Mouse (Mus musculus) T-helper 17 cell (primary cell): Measurements from ENCODE around the gene Aif1.

Experiments
- in situ Hi-C, 2 experiments: fragments of 300-600 bp; cut with MboI, MseI; formaldehyde crosslinking; loops; 1 replicate in 1 of 2; 2 replicates in 1 of 2; pipeline ENCODE4 v1.15.1; 2025; ENCODE audit warnings: high pct_unique_total_duplicates in 2 of 2

The Aif1 gene

DNA sequence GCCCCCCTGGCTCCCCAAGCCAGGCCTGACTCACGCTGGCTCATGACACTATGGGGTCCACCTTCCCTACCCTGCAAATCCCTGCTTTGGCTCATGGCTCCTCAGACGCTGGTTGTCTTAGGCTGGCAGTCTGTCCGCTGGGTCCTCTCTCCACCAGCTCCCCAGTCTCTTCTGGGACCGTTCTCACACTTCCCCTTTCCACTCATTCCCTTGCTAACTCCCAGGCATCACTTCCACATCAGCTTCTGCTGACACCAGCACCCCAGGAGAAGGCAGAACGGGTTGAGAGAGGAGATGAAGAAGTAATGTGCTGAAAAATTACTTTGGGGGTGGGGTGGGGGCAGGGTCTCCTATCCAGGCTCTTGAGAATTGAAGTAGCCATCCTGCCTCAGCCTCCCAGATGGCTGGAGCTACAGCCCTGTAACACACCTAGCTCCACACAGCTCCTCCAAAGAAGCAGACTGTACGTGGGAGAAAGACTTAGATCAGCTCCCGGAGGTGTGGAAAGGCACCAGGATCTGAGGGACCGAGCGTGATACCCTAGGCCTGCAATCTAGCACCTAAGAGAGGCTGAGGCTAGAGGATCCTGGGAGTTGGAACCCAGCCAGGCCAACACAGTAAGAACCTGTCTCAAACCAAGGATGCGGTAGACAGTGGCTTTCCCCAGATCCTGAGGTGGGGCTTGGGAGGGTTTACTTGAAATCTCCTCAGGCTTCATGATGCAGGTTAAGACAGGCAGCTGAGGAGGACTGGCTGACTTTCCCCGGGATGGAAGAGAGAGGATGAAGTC lies 3.2 kb downstream of the Aif1 start:
- in situ Hi-C loops, result loop anchor here (5.0 kb wide), 1 partner anchor 60 kb away; the partner anchor contains the start of gene Atp6v1g2 (in 2 of the 2)

DNA sequence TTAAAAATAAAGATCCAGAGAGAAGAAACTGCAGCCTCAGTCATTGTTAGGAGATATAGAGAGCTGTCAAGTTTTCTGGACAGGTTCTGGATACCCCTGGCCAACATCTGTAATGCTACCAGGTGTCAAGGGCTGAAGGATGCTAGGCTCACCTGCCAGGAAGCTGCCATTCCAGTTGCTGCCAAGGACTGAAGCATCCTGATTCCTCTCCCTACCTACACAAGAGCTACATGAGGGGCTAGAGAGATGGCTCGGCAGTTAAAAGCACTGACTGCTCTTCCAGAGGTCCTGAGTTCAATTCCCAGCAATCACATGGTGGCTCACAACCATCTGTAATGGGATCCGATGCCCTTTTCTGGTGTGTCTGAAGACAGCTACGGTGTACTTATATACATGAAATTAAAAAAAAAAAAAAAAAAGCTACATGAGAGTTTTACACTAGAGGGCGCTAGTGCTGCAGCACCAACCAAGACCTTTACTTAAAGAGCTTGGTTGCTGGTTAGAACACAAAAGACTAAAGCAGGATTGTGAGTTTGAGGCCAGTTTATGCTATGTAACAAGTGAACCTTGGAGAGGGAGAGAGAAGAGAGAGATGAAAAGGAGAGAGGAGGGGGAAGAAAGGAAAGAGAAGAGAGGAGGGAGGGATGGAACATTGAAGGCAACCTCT lies 7.2 kb downstream of the Aif1 start:
- in situ Hi-C loops, result no loop called here

DNA sequence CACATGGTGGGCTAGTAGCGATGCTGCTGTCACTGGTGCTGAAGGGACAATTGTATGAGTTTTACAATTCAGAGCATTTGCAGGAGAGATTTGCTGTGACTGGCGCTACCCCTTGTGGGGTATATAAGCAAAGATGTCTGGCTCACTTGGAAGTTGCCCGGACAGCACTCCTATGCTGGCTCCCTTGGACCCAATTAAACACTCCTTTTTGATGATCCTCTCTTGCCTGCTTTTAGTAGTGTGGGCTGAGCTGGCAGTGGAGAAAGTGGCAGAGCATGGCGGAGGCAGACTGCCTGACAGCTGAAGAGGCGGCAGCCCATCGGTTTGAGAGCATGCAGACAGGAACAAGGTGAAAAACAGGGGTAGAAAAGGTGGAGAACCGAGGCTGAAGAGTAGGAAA lies 8.1 kb downstream of the Aif1 start:
- in situ Hi-C loops, result no loop called here

DNA sequence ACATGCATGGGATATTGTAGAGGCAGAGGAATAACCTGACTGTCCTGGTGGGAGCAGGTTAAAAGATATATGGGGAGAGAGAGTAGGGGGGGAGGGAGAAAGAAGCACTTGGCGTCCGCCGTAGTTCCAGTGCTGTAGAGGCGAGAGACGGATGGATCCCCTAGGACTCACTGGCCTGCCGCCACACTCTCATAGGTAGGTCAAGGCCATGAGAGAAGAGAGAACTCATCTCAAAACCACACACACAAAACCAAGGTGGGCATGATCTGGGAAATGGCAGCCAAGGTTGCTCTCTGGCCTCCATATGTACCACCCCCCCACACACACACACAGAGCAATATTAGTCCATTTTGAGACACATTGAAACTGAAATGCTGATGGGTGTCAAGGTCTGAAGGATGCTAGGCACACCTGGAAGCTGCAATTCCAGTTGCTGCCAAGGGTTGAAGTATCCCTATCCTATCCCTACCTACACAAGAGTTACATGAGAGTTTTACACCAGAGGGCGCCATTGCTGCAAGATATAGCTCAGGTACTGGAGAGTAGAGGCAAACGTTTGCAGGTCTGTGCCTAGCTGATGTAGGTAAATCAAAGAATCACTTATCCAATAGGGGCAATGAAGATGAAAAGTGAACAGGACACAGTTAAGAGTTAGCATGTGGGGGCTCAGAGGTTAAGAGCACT lies 9.4 kb downstream of the Aif1 start:
- in situ Hi-C loops, result no loop called here

- in situ Hi-C loops, result no loop called here
Observed at GRCm38 (mm10) chr17:35165451-35166155, 10.3 kb downstream of the Aif1 start.

DNA sequence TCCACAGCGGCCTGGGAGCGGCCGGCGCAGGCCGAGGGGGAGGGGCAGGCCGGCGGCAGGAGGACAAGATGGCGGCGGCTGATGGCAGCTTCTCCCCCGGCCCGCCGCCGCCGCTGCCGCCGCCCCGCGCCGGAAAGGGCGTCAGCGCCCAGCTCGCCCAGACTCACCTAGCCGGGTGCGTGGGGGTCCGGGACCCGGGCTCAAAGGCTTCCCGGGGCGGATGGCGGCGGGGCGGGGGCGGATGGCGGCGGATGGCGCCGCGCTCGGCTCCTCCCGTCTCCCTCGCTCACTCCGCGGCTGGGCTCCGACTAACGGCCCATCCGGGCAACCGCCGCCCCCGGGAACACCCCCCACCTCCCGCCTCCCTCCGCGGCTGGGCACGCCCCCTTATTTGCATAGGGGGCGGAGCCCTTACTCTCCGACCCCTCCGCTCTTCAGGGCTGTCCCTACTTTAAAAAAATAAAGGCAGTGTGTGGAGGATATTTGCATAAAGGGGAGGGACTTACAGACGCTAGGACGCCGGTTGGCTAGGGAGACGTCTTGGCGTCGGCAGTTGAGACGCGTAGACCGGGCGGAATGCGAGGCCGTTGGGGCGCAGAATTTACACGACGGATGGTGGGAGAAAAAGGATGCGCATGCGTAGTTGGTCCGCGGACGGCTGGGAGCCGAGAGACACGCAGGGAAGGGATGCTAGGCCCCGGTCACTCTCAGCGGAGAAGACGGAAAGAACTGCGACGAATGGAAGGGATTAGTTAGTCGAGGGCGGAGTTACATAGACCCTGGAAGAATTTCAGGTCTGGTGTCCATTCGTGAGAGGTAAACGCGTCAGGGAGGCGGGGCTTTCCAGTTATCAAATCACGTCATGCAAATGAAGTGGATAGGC lies 11.1 kb downstream of the Aif1 start, which contains the start of gene Prrc2a:
TSS of gene Prrc2a (minus strand) at position 330 of the 883 bp plus-strand sequence.
- in situ Hi-C loops, result no loop called here

GRCm38 (mm10) chr17:35164218-35164567 lies 11.7 kb downstream of the Aif1 start:
- in situ Hi-C loops, result no loop called here

DNA sequence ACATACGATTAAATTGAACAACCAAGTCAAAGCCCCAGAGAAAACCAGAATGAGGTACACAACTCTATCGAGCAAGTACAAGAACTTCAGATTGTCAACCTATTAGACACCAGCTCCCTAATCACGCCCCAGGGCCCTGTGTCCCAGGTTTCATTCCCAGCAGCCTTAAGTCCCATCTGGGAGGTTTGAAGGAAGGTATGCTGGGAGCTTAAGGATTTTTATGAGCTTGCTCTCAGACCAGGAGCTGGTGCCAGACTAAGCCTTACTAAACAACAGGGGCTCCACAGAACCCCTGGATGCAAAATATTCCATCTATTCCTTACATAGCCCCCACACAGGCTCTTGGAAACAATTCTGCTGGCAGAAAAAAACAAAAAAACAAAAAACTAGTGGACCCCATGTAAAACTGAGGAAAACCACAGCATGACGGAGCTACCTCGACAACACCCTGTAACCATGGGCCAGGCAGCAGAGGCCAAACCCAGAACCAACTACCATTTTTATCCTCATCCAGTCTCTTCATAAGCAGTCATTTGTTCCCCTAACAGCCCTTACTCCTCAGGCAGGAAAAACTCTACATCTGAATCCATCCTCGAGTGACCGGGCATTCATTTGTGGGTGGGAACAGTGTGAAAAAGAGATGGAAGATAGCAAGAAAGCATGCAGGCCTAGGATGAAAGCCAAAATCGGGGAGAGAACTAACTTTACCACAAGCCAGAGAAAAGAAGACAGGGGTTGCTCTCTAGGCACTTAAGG lies 12.4 kb downstream of the Aif1 start:
- in situ Hi-C loops, result no loop called here

GRCm38 (mm10) chr17:35162730-35163129 lies 13.1 kb downstream of the Aif1 start:
- in situ Hi-C loops, result no loop called here

DNA sequence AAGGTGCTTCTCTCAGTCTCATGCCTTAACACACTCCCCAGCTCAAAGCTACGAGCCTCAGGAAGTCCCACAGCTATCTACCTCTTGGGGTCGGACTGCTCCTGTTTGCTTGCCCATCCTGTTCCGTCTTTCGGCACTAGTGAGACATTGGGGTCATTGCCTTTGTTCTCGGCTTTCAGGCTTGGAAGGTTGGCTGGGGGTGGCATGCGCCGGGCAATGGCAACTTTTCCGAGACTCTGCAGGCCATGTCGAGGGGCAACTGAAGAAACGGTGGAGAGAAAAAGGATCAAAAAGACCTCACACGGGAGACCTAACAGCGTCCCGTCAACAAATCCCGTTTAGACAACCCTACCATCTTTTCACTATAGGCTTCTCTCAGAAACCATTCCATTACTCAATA lies 13.7 kb downstream of the Aif1 start:
- in situ Hi-C loops, result no loop called here

DNA sequence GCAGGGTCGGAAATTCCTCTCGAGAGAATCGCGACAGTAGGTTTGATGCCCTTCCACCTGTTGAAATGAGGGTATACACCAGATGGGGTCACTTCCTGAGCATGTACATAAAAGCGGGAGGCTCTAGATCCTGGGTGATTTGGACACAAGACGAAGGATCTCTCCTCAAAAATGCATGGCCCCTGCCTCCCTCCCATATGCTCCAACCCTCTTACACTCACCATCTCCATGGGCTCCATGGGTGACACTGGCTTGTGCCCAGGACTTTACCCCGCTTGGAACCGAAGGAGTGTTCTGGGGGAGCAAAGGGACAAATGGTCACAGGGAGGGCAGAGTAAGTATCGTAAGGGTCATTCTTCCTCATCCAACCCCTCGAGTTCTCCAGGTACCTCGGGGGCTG lies 14.4 kb downstream of the Aif1 start:
- in situ Hi-C loops, result no loop called here

DNA sequence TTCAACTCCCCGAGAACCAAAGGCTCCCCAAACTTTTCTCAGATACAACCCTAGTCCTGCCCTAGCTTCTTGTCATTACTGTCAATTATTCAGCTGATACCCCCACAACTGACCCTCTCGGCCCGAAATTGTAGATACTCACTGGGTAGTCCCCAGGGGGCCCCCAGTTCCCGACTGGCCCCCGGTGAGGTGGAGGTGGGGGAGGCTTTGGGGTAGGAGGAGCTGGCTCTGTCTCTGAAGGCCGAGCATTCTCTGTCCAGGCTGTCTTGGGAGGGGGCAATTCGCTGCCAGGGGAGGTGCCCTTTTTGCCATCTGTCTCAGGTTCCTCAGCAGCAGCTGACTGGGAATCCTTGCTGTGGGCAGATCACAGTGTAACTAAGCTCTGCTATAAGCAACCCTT lies 16.2 kb downstream of the Aif1 start:
- in situ Hi-C loops, result no loop called here

GRCm38 (mm10) chr17:35158850-35159593 lies 16.8 kb downstream of the Aif1 start:
- in situ Hi-C loops, result no loop called here

- in situ Hi-C loops, result no loop called here
Observed at GRCm38 (mm10) chr17:35157661-35158175, 18.1 kb downstream of the Aif1 start.

DNA sequence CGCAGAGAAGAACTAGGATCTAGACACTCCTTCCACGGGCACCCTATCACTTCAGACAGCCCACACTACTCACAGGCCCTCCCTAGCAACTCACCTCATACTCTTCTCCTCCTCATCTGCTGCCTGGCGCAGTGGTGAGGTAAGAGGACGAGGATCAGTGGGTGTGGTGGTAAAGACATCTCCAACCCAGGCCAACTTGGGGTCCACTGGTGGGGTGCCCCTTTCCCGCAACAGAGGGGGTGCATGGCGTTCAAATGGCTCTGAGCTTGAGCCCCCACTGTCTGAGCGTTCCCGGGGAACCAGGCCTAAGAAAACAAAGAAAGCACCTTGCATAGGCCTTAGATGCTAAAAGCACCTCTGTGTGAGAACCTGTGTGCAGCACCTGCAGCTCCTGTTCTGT lies 18.6 kb downstream of the Aif1 start:
- in situ Hi-C loops, result no loop called here

DNA sequence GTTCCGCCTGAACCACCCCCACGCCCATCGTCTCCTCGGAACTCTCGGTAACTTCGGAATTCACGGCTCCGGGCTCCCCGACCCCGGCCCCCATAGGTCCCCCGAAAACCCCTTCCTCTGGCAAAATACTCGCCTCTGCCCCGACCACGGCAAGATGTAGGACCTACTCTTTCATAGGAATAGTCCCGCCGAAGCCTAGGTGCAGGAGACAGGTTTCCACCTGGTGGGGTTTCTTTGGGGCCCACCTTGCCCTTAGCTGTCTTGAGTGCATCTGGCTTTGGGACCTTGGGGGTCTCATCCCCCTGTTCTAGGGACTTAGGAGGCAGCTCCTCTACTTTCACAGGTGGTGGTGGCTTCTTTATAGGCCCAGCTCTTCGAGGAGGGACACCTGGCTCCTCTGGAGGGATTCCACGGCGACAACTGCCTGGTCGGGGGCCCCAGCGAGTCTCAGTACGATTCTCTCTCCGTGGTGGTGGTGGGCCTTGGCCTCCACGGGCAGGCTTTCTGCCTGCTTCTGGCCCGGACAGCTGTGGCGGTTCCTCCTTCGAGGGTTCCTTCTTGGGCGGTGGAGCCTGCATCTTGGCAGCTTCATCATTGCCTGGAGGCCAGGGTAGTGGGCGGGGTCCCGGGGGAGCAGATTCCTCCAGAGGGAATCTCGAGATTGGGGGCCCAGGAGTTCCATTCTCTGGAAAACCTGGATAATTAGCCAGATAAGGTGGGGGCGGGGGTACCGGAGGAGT lies 19.2 kb downstream of the Aif1 start:
- in situ Hi-C loops, result no loop called here

DNA sequence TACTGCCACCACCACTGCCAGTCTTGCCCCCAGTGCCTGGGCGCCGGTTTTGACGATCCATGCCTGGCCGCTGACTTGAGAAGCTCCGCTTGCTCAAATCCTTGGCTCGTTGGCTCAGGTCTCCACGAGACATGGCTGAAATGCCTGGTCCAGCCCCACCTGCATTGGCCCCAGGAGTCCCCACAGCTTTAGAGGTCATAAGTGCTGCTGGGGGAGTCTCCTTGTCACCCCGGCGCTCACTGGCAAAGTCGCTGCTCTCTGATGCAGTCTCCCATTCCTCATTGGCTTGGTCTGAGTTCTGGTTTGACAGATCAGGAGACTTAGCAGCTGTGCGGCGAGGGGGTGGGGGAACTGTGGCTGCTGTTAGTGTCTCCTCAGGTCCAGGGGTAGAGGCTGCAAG lies 20.4 kb downstream of the Aif1 start:
- in situ Hi-C loops, result no loop called here

- in situ Hi-C loops, result no loop called here
Observed at GRCm38 (mm10) chr17:35154616-35155015, 21.3 kb downstream of the Aif1 start.

GRCm38 (mm10) chr17:35153931-35154330 lies 21.9 kb downstream of the Aif1 start:
- in situ Hi-C loops, result no loop called here
